Mouse (Mus musculus): ENCODE measurements at regions not wholly inside any gene's neighbourhood (a gene's known extent, or its start where the extent isn't known, plus 50 kb on each side); places are given as distances from the start of the nearest gene placed in this dataset.
A peak's percentile ranks its signal among the peaks of the same experiment; 100 is the strongest.

DNA sequence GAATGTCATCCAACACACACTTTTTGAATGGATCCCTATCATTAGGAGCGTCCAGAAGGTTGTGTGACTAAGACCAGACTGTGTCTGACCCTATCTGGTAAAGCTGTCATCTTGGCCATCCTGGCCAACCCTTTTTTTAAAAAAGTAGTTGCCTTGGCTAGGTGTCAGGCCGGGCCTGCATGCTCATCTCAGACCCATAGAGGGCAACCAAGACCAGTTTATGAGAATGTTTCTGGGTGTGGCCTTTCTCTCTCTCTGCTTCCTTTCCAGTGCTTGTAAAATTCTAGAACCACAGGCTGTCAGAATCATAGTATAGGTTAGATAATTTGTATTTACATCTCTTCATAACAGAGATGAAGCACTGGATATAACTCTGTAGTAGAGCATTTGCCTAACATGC lies 62.8 kb upstream of the Las1l start:
- peak; percentile 14 to 42 for DNase-seq (ENCODE audit: low spot score in 2 of 2)

DNA sequence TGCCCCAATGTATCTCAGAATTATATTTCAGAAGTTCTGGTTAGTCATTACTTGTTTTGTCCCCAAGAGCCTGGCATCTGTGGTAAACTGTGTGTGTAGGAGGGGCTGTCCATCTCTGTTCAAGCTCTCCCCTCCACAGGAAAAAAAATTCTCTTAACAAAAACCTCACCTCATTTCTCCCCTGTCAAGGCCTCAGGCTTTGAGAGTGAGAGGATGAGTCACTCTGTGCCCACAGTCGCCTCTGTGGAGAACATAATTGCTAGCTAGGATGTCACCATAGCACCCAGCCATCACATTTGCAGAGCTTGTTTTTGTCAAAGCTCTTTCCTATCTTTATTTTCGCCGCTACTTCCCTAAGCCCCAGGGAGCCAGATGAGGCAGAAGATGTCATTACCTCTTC lies 63.6 kb upstream of the Las1l start:
- DNase-seq (ENCODE audit: low spot score in 2 of 2) = no peak

DNA sequence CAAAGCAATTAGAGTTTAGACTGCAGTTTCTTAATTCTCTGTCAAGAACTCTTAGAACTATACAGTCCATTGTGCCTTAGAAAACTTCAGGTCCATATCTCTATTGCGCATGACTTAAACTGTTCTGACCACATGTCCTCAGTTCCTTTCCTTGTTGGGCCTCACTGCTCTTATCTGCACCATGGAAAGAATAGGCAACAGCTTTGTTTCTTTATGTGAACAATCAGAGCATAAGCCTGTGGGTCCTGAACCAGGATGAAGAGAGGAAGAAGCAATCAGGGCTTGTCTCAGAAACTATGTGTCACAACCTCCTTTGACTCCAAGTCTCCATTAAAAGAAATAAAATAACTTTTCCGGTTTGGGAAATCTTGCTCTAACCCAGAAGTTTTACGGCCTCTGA lies 68.6 kb upstream of the Las1l start:
- DNase-seq (ENCODE audit: low spot score in 2 of 2) = no peak

DNA sequence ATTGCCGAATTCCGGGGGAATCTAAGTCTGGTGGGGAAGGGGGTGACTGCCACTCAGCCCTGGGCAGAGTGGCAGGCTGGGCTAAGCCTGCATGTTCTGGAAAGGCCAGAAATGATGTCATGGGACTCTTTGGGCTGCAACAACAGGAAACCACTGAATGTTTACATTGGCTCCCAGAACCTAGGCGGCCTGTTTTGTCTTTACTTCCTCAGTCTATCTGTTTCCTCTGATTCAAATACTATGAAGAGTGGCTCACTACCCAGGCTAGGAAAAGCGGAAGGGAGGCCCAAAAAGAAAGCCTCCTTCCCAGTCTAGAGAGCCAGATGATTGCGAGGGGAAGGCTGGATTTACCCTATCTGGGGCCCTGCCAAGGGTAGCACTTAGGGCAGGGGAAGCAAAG lies 69.1 kb upstream of the Las1l start:
- no peak for DNase-seq (ENCODE audit: low spot score in 2 of 2)

DNA sequence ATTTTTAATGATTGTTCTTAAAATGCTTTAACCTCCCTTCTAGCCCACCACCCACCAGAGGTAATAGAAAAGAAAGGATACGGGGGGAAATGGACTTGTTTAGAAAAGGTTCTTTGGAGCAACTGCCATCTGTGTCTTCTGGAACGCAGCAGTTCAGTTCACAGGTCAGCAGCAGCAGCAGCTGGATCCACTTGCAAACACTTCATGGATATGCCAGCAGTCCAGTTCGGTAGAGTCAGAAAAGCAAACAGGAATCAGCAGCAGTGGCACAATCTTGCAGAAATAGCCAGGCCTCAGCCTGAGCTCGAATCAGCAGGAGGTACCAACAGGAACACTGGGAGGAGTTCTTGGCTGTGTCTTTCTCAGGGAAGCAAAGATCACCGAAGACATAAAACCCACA lies 64.3 kb upstream of the Msn start:
- no peak for DNase-seq (ENCODE audit: low spot score in 2 of 2)

DNA sequence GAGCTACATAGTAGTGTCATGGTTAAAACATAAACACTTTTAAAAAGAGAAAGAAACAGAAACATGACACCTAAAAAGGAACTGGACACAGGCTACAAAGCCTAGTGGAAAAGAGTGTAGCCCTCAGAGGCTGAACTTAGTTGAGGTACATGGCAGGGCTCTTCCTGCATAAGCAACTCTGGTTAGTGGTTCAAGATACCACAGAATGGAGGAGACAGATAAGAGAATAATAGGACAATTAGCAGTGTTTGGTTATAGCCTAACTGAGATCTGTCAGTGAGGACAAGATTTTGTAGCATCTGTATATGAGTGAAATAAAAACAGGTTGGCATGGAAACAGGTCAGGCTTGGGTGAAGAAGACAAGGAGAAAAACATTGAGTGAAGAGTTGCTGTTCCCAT lies 60.5 kb upstream of the Msn start:
- no peak for DNase-seq (ENCODE audit: low spot score in 2 of 2)

GRCm38 (mm10) chrX:96042193-96042592 lies 53.6 kb upstream of the Msn start:
- DNase-seq (ENCODE audit: low spot score in 2 of 2) = no peak

All from thymus, postnatal 10 days (tissue).